Mouse (Mus musculus): Measurements from ENCODE around the gene Nap1l4. TPM values are rescaled to one million over a fixed set of nuclear protein-coding genes. Genes with fewer than 3 reads are reported as not detected.
"Not testable (repeated sequence)": the region's sequence is repeated elsewhere in the genome, so short reads cannot be mapped to it uniquely, and the experiment has no call there.

Gene Nap1l4
- polyA plus RNA-seq, 1 experiment = 50.0 TPM

DNA sequence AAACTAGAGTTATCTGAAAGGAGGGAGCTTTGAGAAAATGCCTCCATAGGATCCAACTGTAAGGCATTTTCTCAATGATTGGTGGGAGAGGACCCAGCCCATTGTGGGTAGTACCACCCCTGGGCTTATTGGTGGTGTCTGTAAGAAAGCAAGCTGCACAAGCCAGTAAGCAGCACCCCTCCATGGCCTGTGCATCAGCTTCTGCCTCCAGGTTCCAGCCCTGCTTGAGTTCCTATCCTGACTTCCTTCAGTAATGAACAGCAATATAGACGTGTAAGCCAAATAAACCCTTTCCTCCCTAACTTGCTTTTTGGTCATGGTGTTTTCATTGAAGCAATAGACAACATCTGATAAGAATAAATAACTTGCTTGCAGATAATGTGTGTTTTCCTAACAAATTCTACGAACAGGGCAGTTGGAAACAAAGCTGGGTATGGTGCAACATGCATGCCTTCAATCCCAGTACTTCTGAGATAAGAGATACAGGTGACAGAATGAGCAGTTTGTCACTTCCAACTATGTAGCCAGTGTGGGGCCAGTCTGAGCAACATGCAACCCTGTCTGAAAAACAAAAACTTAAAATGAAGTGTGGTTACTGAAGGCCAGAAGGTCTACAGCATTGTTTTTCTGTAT is 798 bp upstream of the Nap1l4 start:
- Histone ChIP-seq H3K36me3 (ENCODE audit: control insufficient read depth, insufficient read depth, low read length) (0 out of 2 replicates have a peak, but pooled peaks cover 1% of the 10 kb centered on the region), H3K4me3 (ENCODE audit: extremely low read depth, insufficient read depth, insufficient read length) (no peak overlapping the region; the same call in 1 of the 2 replicates), H3K4me1 (ENCODE audit: control insufficient read depth, insufficient read depth, insufficient read length) (peaks cover 7% of the 10 kb centered on the region; the same call in 1 of the 2 replicates), H3K27me3 (ENCODE audit: control insufficient read depth, insufficient read depth, low read length) (no peaks in the 10 kb centered on the region), H3K27ac (ENCODE audit: insufficient read depth, low read length) (peak overlapping the region; percentile 93)
- DNase-seq (ENCODE audit: low read depth in 1 of 2, low spot score in 2 of 2) = no peak
- 41% methylated on average over 2 of the region's 2 CpGs for WGBS
- TF ChIP-seq POLR2A (IDR thresholded peaks at IDR 0.05; ENCODE audit: low read depth, low read length) = no peak
- TF ChIP-seq CTCF (IDR thresholded peaks at IDR 0.05; ENCODE audit: extremely low read depth, insufficient read depth, insufficient read length, insufficient replicate concordance) = no peak

DNA sequence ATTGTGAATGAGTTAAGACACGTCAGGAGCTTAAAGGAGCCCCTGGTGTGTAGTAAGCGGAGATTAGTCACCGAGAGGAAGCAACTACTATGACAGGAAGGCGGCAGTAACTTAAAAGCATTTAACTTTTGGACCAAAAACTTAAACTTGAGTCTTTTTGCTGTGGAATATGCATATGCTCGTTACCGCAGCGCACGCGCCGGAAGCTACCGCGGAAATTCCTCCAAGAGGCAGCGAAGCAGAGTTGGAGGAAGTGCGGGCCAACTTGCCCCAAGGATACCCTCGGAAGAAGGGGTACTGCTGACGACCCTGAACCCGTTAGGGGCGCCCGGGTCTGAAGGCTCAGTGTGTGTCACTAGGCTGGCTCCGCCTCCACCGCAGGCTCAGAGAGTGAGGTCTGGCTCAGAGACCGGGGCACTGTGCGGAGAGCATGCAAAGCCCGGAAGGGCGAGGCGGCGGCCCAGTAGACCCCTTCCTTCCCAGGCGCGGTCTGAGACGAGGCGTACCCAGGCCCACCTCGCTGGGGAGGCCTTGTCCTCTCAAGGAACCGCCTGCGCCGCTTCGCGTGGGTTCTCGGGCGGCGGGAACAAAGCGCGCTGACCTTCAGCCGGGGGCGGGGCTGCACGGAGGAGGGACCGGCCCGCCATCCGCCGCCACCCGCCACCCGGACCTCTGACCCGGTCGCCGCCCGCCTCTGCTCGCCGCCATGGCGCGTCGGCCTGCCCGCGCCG is 510 bp downstream of the Nap1l4 start:
- H3K4me1 ChIP-seq (ENCODE audit: control insufficient read depth, insufficient read depth, insufficient read length) = peaks cover 10% of the 10 kb centered on the region; the same call in 1 of the 2 replicates
- under 1% methylated on average over 47 of the region's 63 CpGs for WGBS
- H3K36me3 ChIP-seq (ENCODE audit: control insufficient read depth, insufficient read depth, low read length) = 0 out of 2 replicates have a peak, but pooled peaks cover 1% of the 10 kb centered on the region
- TF ChIP-seq CTCF (IDR thresholded peaks at IDR 0.05; ENCODE audit: extremely low read depth, insufficient read depth, insufficient read length, insufficient replicate concordance) (no peak), POLR2A (IDR thresholded peaks at IDR 0.05; ENCODE audit: low read depth, low read length) (no peak)
- peak overlapping the region; percentile 79 for H3K4me3 ChIP-seq (ENCODE audit: extremely low read depth, insufficient read depth, insufficient read length)
- H3K27ac ChIP-seq (ENCODE audit: insufficient read depth, low read length) = peak overlapping the region; percentile 90
- peak; percentile 49 to 63 for DNase-seq (ENCODE audit: low read depth in 1 of 2, low spot score in 2 of 2)
- H3K27me3 ChIP-seq (ENCODE audit: control insufficient read depth, insufficient read depth, low read length) = no peaks in the 10 kb centered on the region

DNA sequence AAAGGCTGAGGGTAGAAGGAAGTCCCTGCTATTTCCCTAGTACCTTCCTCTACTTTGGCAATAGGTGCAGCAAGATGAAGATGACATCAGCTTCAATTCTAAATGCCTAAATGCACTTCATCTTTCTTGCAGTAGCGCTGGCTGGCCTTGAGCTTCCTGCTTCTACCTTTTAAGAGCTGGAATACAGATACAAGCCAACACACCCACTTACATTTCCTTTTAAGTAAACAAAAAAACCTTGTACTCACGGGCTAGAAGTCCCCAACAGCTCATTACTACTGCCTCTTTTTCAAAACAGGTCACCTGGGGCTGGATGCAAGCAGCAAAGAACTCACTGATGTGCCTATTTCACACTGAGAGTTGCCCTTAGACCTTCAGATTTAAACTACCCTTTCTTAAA is 2.4 kb downstream of the Nap1l4 start:
- WGBS = 25% methylated on average over 2 of the region's 2 CpGs
- H3K4me3 ChIP-seq (ENCODE audit: extremely low read depth, insufficient read depth, insufficient read length) = no peak overlapping the region
- 0 out of 2 replicates have a peak, but pooled peaks cover 1% of the 10 kb centered on the region for H3K36me3 ChIP-seq (ENCODE audit: control insufficient read depth, insufficient read depth, low read length)
- no peak overlapping the region for H3K27ac ChIP-seq (ENCODE audit: insufficient read depth, low read length)
- TF ChIP-seq POLR2A (IDR thresholded peaks at IDR 0.05; ENCODE audit: low read depth, low read length) (no peak), CTCF (IDR thresholded peaks at IDR 0.05; ENCODE audit: extremely low read depth, insufficient read depth, insufficient read length, insufficient replicate concordance) (no peak)
- peaks cover 15% of the 10 kb centered on the region for H3K4me1 ChIP-seq (ENCODE audit: control insufficient read depth, insufficient read depth, insufficient read length)
- no peak for DNase-seq (ENCODE audit: low read depth in 1 of 2, low spot score in 2 of 2)
- no peaks in the 10 kb centered on the region for H3K27me3 ChIP-seq (ENCODE audit: control insufficient read depth, insufficient read depth, low read length)

DNA sequence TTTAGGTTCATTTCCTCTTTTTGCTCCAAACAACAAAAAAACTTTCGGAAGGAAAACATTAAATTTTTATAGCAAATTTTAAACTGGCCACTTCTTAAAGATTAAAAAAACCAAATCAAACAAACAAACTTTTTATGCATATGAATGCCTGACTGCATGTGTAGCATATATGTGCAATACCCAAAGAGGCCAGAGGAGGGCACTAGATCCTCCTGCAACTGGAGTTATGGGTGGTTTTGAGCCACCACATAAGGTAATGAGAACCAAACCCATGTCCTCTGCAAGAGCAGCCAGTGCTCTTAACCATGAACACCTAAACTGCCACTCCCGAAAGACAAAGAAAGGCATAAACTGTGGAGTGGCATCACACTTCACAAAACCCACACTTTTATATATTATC is 4.5 kb downstream of the Nap1l4 start:
- TF ChIP-seq POLR2A (IDR thresholded peaks at IDR 0.05; ENCODE audit: low read depth, low read length) = no peak
- TF ChIP-seq CTCF (IDR thresholded peaks at IDR 0.05; ENCODE audit: extremely low read depth, insufficient read depth, insufficient read length, insufficient replicate concordance) = peak; percentile 17; the same call in 1 of the 2 replicates
- H3K4me3 ChIP-seq (ENCODE audit: extremely low read depth, insufficient read depth, insufficient read length) = no peak overlapping the region
- no peaks in the 10 kb centered on the region for H3K27me3 ChIP-seq (ENCODE audit: control insufficient read depth, insufficient read depth, low read length)
- WGBS = 82% methylated on average over 2 of the region's 2 CpGs
- H3K36me3 ChIP-seq (ENCODE audit: control insufficient read depth, insufficient read depth, low read length) = peaks cover 7% of the 10 kb centered on the region
- H3K27ac ChIP-seq (ENCODE audit: insufficient read depth, low read length) = no peak overlapping the region
- peaks cover 15% of the 10 kb centered on the region for H3K4me1 ChIP-seq (ENCODE audit: control insufficient read depth, insufficient read depth, insufficient read length)
- DNase-seq (ENCODE audit: low read depth in 1 of 2, low spot score in 2 of 2) = peak; percentile 26 to 34

GRCm38 (mm10) chr7:143538671-143539070 is 10.2 kb downstream of the Nap1l4 start:
- no peaks in the 10 kb centered on the region for H3K27me3 ChIP-seq (ENCODE audit: control insufficient read depth, insufficient read depth, low read length)
- no peak for DNase-seq (ENCODE audit: low read depth in 1 of 2, low spot score in 2 of 2)
- 92% methylated on average over 1 of the region's 1 CpGs for WGBS
- H3K4me3 ChIP-seq (ENCODE audit: extremely low read depth, insufficient read depth, insufficient read length) = no peak overlapping the region
- peaks cover 39% of the 10 kb centered on the region for H3K36me3 ChIP-seq (ENCODE audit: control insufficient read depth, insufficient read depth, low read length)
- no peak overlapping the region for H3K27ac ChIP-seq (ENCODE audit: insufficient read depth, low read length)
- TF ChIP-seq POLR2A (IDR thresholded peaks at IDR 0.05; ENCODE audit: low read depth, low read length) = no peak
- no peak for TF ChIP-seq CTCF (IDR thresholded peaks at IDR 0.05; ENCODE audit: extremely low read depth, insufficient read depth, insufficient read length, insufficient replicate concordance)
- H3K4me1 ChIP-seq (ENCODE audit: control insufficient read depth, insufficient read depth, insufficient read length) = peaks cover 6% of the 10 kb centered on the region

- not testable (repeated sequence) for DNase-seq (ENCODE audit: low read depth in 1 of 2, low spot score in 2 of 2); H3K27ac ChIP-seq (ENCODE audit: insufficient read depth, low read length); H3K4me3 ChIP-seq (ENCODE audit: extremely low read depth, insufficient read depth, insufficient read length); H3K4me1 ChIP-seq (ENCODE audit: control insufficient read depth, insufficient read depth, insufficient read length); H3K27me3 ChIP-seq (ENCODE audit: control insufficient read depth, insufficient read depth, low read length)
- 82% methylated on average over 6 of the region's 6 CpGs for WGBS
- peaks cover 43% of the 10 kb centered on the region for H3K36me3 ChIP-seq (ENCODE audit: control insufficient read depth, insufficient read depth, low read length)
Observed at GRCm38 (mm10) chr7:143538229-143538628, 10.7 kb downstream of the Nap1l4 start.

- Histone ChIP-seq H3K36me3 (ENCODE audit: control insufficient read depth, insufficient read depth, low read length) (peaks cover 53% of the 10 kb centered on the region), H3K4me1 (ENCODE audit: control insufficient read depth, insufficient read depth, insufficient read length) (no peaks in the 10 kb centered on the region)
- no peak for DNase-seq (ENCODE audit: low read depth in 1 of 2, low spot score in 2 of 2)
Observed at GRCm38 (mm10) chr7:143536251-143536650, 12.7 kb downstream of the Nap1l4 start.

More at GRCm38 (mm10) chr7:143536251-143536650, 12.7 kb downstream of the Nap1l4 start:
- TF ChIP-seq POLR2A (IDR thresholded peaks at IDR 0.05; ENCODE audit: low read depth, low read length) (no peak), CTCF (IDR thresholded peaks at IDR 0.05; ENCODE audit: extremely low read depth, insufficient read depth, insufficient read length, insufficient replicate concordance) (no peak)
- H3K27me3 ChIP-seq (ENCODE audit: control insufficient read depth, insufficient read depth, low read length) = no peaks in the 10 kb centered on the region
- no peak overlapping the region for H3K27ac ChIP-seq (ENCODE audit: insufficient read depth, low read length)
- 89% methylated on average over 3 of the region's 3 CpGs for WGBS
- no peak overlapping the region for H3K4me3 ChIP-seq (ENCODE audit: extremely low read depth, insufficient read depth, insufficient read length)
